Comparison of ENCODE assay signal across 18 mouse cellular contexts in the genomic region with DNA sequence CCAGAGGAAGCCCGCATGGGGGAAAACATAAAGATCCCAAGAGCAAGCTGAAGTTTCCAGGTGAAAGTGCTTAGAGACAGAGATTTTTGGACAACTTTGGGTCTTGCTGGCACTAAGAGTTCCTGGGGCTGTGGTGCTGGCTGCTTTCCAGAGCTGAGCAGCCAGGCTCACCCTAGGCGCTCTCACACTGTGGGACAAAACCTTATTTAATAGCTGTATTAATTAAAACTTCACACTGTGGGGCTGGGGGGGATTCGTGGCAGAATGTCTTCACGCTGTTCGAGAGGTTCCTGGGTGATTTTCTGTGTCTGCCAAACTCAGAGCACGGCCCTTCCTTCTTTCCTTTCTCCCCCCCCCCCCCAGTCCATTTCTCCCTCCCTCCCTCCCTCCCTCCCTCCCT.
"Had no signal": no experiment of that assay in that cellular context is flagged by ENCODE, and none has a peak within 500 bp of the region (broad histone marks: within the 10 kb centered on the region; RNA-seq: fewer than 3 reads in every experiment).

No protein-coding gene starts in this region.

- H3K36me3 ChIP-seq: kidney, embryonic 15.5 days; liver, embryonic 13.5 days; midbrain, embryonic 13.5 days; neural tube, embryonic 12.5 days; neural tube, embryonic 15.5 days had no signal

- ATAC-seq: midbrain, embryonic 13.5 days had no signal

- H3K4me3 ChIP-seq: kidney, embryonic 15.5 days; liver, embryonic 13.5 days; midbrain, embryonic 13.5 days; neural tube, embryonic 12.5 days; neural tube, embryonic 15.5 days had no signal

- H3K9me3 ChIP-seq: kidney, embryonic 15.5 days; liver, embryonic 13.5 days; midbrain, embryonic 13.5 days; neural tube, embryonic 12.5 days; neural tube, embryonic 15.5 days had no signal

- DNase-seq: kidney, adult 8-10 months; kidney, postnatal 10 days; kidney, postnatal 36 days; liver, embryonic 13.5 days; lung, adult 2 months; lung, postnatal 14 days; lung, postnatal 4 days; right cerebral cortex, adult 18-20 months; right cerebral cortex, postnatal 14 days; right cerebral cortex, postnatal 4 days; thymus, adult 2 months; thymus, postnatal 14 days; thymus, postnatal 4 days had no signal

- H3K4me1 ChIP-seq: kidney, embryonic 15.5 days; liver, embryonic 13.5 days; neural tube, embryonic 12.5 days had no signal

- H3K4me2 ChIP-seq: kidney, embryonic 15.5 days; liver, embryonic 13.5 days; midbrain, embryonic 13.5 days; neural tube, embryonic 12.5 days; neural tube, embryonic 15.5 days had no signal

- H3K27me3 ChIP-seq: kidney, embryonic 15.5 days; liver, embryonic 13.5 days; midbrain, embryonic 13.5 days; neural tube, embryonic 12.5 days; neural tube, embryonic 15.5 days had no signal

- H3K27ac ChIP-seq: kidney, embryonic 15.5 days; liver, embryonic 13.5 days; midbrain, embryonic 13.5 days; neural tube, embryonic 12.5 days; neural tube, embryonic 15.5 days; stomach, postnatal 0 days had no signal

- H3K9ac ChIP-seq: kidney, embryonic 15.5 days; liver, embryonic 13.5 days; midbrain, embryonic 13.5 days; neural tube, embryonic 12.5 days; neural tube, embryonic 15.5 days had no signal
